ENCODE assay signal across 30 mouse cellular contexts in the genomic region with DNA sequence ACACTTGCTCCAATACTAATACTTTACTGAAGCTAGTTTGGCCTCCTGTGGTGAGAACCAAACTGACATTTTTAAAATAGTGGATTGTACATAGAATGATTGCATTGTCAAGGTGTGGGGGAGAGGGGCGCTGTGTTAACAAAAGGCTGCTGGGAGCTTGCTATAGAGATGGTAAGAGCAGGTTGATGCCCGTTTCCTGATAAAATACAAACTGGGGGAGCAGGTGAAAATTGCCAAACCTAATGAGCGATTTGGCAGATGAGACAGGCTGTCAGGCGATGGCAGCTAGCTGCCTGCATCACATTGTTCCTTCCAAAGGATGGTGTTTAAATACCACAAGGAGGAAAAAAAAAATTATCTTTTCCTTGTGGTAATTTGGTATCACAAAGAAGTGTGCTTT.
A peak's percentile ranks its signal among the peaks of the same experiment; 100 is the strongest.
DNase-seq lines count a peak whose midpoint lies in the region; ATAC-seq and TF ChIP-seq lines count a peak whose summit lies in the region.
"Had no signal": no experiment of that assay in that cellular context is flagged by ENCODE, and none has a peak within 500 bp of the region (broad histone marks: within the 10 kb centered on the region; RNA-seq: fewer than 3 reads in every experiment).

No protein-coding gene starts in this region.

- H3K9ac ChIP-seq in forebrain, embryonic 13.5 days: no peak overlapping the region
- no peak overlapping the region for H3K9ac ChIP-seq in forebrain, postnatal 0 days
- H3K9ac ChIP-seq: embryonic facial prominence, embryonic 13.5 days; heart, embryonic 12.5 days; intestine, embryonic 15.5 days; liver, embryonic 12.5 days; liver, postnatal 0 days had no signal

- TF ChIP-seq POLR2A in brain, embryonic 14.5 days (IDR thresholded peaks at IDR 0.05; ENCODE audit: borderline replicate concordance, extremely low read depth, insufficient read depth, insufficient read length, poor library complexity, severe bottlenecking): no peak

- peak; percentile 48; the same call in 1 of the 2 replicates for ATAC-seq in forebrain, embryonic 13.5 days
- no peak for ATAC-seq in forebrain, postnatal 0 days
- 0 out of 2 replicates have a peak, but pooled peaks have one; percentile 42 for ATAC-seq in megakaryocyte progenitor cell, adult 5-6 weeks (replicated peaks; ENCODE audit: poor library complexity)
- ATAC-seq: hindbrain, postnatal 0 days; intestine, embryonic 15.5 days; liver, embryonic 12.5 days; liver, postnatal 0 days had no signal

- peaks cover 8% of the 10 kb centered on the region; the same call in 1 of the 2 replicates for H3K36me3 ChIP-seq in forebrain, embryonic 13.5 days (ENCODE audit: poor library complexity, severe bottlenecking)
- no peaks in the 10 kb centered on the region for H3K36me3 ChIP-seq in forebrain, postnatal 0 days (ENCODE audit: insufficient read depth)
- H3K36me3 ChIP-seq: G1E; intestine, embryonic 15.5 days; liver, embryonic 12.5 days had no signal

- H3K4me3 ChIP-seq in forebrain, embryonic 13.5 days: no peak overlapping the region
- no peak overlapping the region for H3K4me3 ChIP-seq in forebrain, postnatal 0 days (ENCODE audit: low read depth, low read length)
- no peak overlapping the region for H3K4me3 ChIP-seq in layer of hippocampus, adult 2 months
- H3K4me3 ChIP-seq: embryonic facial prominence, embryonic 13.5 days; heart, embryonic 12.5 days; intestine, embryonic 15.5 days; liver, embryonic 12.5 days had no signal

- no peaks in the 10 kb centered on the region for H3K27me3 ChIP-seq in forebrain, embryonic 13.5 days
- no peaks in the 10 kb centered on the region for H3K27me3 ChIP-seq in forebrain, postnatal 0 days (ENCODE audit: insufficient read depth, low read length)
- H3K27me3 ChIP-seq: embryonic facial prominence, embryonic 13.5 days; heart, embryonic 12.5 days; intestine, embryonic 15.5 days; liver, embryonic 12.5 days had no signal

- no peak for TF ChIP-seq CTCF in forebrain, postnatal 0 days (IDR thresholded peaks at IDR 0.05; ENCODE audit: low read depth)
- TF ChIP-seq CTCF in layer of hippocampus, adult 2 months (conservative IDR thresholded peaks at IDR 0.05): peak; percentile 34; the same call in 1 of the 2 replicates
- no peak for TF ChIP-seq CTCF in brain, embryonic 14.5 days (IDR thresholded peaks at IDR 0.05; ENCODE audit: borderline replicate concordance, extremely low read depth, insufficient read depth, insufficient read length)

- no peak for DNase-seq in forebrain, postnatal 0 days
- DNase-seq in layer of hippocampus, adult 2 months (ENCODE audit: low spot score in 2 of 2): no peak
- DNase-seq in layer of hippocampus, postnatal 10 days (ENCODE audit: low spot score in 2 of 2): no peak
- DNase-seq in brain, embryonic 14.5 days (ENCODE audit: low read depth): peak; percentile 72
- DNase-seq in adrenal gland, adult (ENCODE audit: inconsistent age in 2 of 2, low spot score in 1 of 2): no peak
- DNase-seq: adrenal gland, postnatal 10 days; cerebellum, adult 11 months; cerebellum, adult 9-10 months; cerebellum, postnatal 36 days; gastrocnemius, postnatal 25 days; heart, adult 18-20 months; heart, postnatal 4 days; kidney, adult 2 months; kidney, postnatal 36 days; layer of hippocampus, postnatal 36 days; left cerebral cortex, postnatal 4 days; liver, postnatal 0 days; right cerebral cortex, postnatal 4 days; thymus, adult 18-20 months; thymus, postnatal 25 days had no signal

- peak overlapping the region; percentile 33 for H3K27ac ChIP-seq in forebrain, embryonic 13.5 days
- H3K27ac ChIP-seq in forebrain, postnatal 0 days (ENCODE audit: low read depth, low read length): no peak overlapping the region
- H3K27ac ChIP-seq in layer of hippocampus, adult 2 months: no peak overlapping the region
- H3K27ac ChIP-seq: embryonic facial prominence, embryonic 13.5 days; hindbrain, postnatal 0 days; intestine, embryonic 15.5 days; liver, embryonic 12.5 days; macrophage; stomach, postnatal 0 days had no signal

- 49% methylated on average over 4 of the region's 4 CpGs for WGBS in forebrain, embryonic 13.5 days
- WGBS in forebrain, postnatal 0 days: 45% methylated on average over 4 of the region's 4 CpGs

- no peaks in the 10 kb centered on the region; the same call in 1 of the 2 replicates for H3K9me3 ChIP-seq in forebrain, embryonic 13.5 days (replicated peaks)
- no peaks in the 10 kb centered on the region for H3K9me3 ChIP-seq in forebrain, postnatal 0 days (ENCODE audit: low read length)
- H3K9me3 ChIP-seq: embryonic facial prominence, embryonic 13.5 days; heart, embryonic 12.5 days; intestine, embryonic 15.5 days; liver, embryonic 12.5 days had no signal

- no peak overlapping the region for H3K4me2 ChIP-seq in forebrain, embryonic 13.5 days
- H3K4me2 ChIP-seq in forebrain, postnatal 0 days (ENCODE audit: low read depth): no peak overlapping the region
- H3K4me2 ChIP-seq: embryonic facial prominence, embryonic 13.5 days; heart, embryonic 12.5 days; intestine, embryonic 15.5 days; liver, embryonic 12.5 days had no signal

- peaks cover 23% of the 10 kb centered on the region for H3K4me1 ChIP-seq in forebrain, embryonic 13.5 days
- no peaks in the 10 kb centered on the region for H3K4me1 ChIP-seq in forebrain, postnatal 0 days (ENCODE audit: insufficient read depth)
- H3K4me1 ChIP-seq: embryonic facial prominence, embryonic 13.5 days; intestine, embryonic 15.5 days; liver, embryonic 12.5 days had no signal
